Mouse (Mus musculus) hindbrain, embryonic 15.5 days (tissue): ENCODE data around the gene Klhdc4. TPM values are rescaled to one million over a fixed set of nuclear protein-coding genes. Genes with fewer than 3 reads are reported as not detected.

Experiments used
- ATAC-seq: fragments of 200-750 bp; cut with Nextera tagmentation; 2 replicates; pipeline ENCODE4 v1.8.0; 2017; ENCODE audit warnings: low read depth, moderate number of reproducible peaks, moderate TSS enrichment; ENCODE audit not compliant: low FRiP score
- H3K27ac ChIP-seq: fragments of 300-500 bp; sonication (generic); replicated peaks from 2 replicates; pipeline ENCODE4 v1.5.1; 2015; ENCODE audit warnings: mild to moderate bottlenecking, inconsistent platforms
- H3K27me3 ChIP-seq: fragments of 300-500 bp; sonication (generic); 2 replicates; pipeline ENCODE4 v1.6.1; 2015; ENCODE audit warnings: control low read depth, inconsistent platforms
- H3K36me3 ChIP-seq: fragments of 300-500 bp; sonication (generic); 2 replicates; pipeline ENCODE4 v1.6.1; 2015; ENCODE audit warnings: control low read depth, inconsistent platforms
- H3K4me1 ChIP-seq: fragments of 300-500 bp; sonication (generic); replicated peaks from 2 replicates; pipeline ENCODE4 v1.6.1; 2015; ENCODE audit warnings: control low read depth, inconsistent platforms
- H3K4me2 ChIP-seq: fragments of 300-500 bp; sonication (generic); 2 replicates; pipeline ENCODE4 v1.6.1; 2015; ENCODE audit warnings: moderate library complexity, mild to moderate bottlenecking, inconsistent platforms
- H3K4me3 ChIP-seq: fragments of 300-500 bp; sonication (generic); 2 replicates; pipeline ENCODE4 v1.5.1; 2015; ENCODE audit warnings: mild to moderate bottlenecking, inconsistent platforms
- H3K9ac ChIP-seq: fragments of 300-500 bp; sonication (generic); 2 replicates; pipeline ENCODE4 v1.6.1; 2015; ENCODE audit warnings: inconsistent platforms
- H3K9me3 ChIP-seq: fragments of 300-500 bp; sonication (generic); 2 replicates; pipeline ENCODE4 v1.6.1; 2016; ENCODE audit warnings: control low read depth, inconsistent platforms
- WGBS: fragments of 180-500 bp; shearing (Covaris S2); methylation state at CpG from one replicate; pipeline ENCODE4 v1.1.7; 2015; 5-methylcytosine and 5-hydroxymethylcytosine counted together
- polyA plus RNA-seq: library from polyadenylated mRNA; unstranded; fragments of >200 nt; fragmentation: Nextera tagmentation; extraction: Ambion mirVana; gene quantifications from 2 replicates; pipeline ENCODE4 v1.2.1, GENCODE M21; 2015

Gene Klhdc4
- polyA plus RNA-seq, 1 experiment from 2014 or later: 46.5 TPM

GRCm38 (mm10) chr8:121765594-121766138, 63.7 kb downstream of the Klhdc4 start:
- no peak overlapping the region for H3K9ac ChIP-seq
- H3K36me3 ChIP-seq: no peaks in the 10 kb centered on the region
- no peaks in the 10 kb centered on the region for H3K9me3 ChIP-seq
- 72% methylated on average over 7 of the region's 7 CpGs for WGBS
- H3K27me3 ChIP-seq: no peaks in the 10 kb centered on the region
- H3K4me3 ChIP-seq: no peak overlapping the region
- H3K4me2 ChIP-seq: no peak overlapping the region
- no peak overlapping the region for H3K27ac ChIP-seq
- ATAC-seq: no peak
- H3K4me1 ChIP-seq: peaks cover 13% of the 10 kb centered on the region

- no peak for ATAC-seq
These were observed 65.7 kb downstream of the Klhdc4 start for GRCm38 (mm10) chr8:121763700-121764013.

GRCm38 (mm10) chr8:121762999-121763699, 66.2 kb downstream of the Klhdc4 start:
- no peak overlapping the region for H3K4me2 ChIP-seq
- peaks cover 8% of the 10 kb centered on the region; the same call in 1 of the 2 replicates for H3K4me1 ChIP-seq
- no peak overlapping the region for H3K27ac ChIP-seq
- no peak overlapping the region for H3K4me3 ChIP-seq
- no peaks in the 10 kb centered on the region for H3K36me3 ChIP-seq
- no peak for ATAC-seq
- no peaks in the 10 kb centered on the region for H3K27me3 ChIP-seq
- no peak overlapping the region for H3K9ac ChIP-seq
- 31% methylated on average over 7 of the region's 7 CpGs for WGBS
- H3K9me3 ChIP-seq: no peaks in the 10 kb centered on the region

More at GRCm38 (mm10) chr8:121763700-121764013, 65.7 kb downstream of the Klhdc4 start:
- Histone ChIP-seq H3K4me3 (no peak overlapping the region), H3K27ac (no peak overlapping the region), H3K27me3 (no peaks in the 10 kb centered on the region), H3K4me1 (peaks cover 8% of the 10 kb centered on the region; the same call in 1 of the 2 replicates), H3K36me3 (no peaks in the 10 kb centered on the region), H3K4me2 (no peak overlapping the region), H3K9ac (no peak overlapping the region), H3K9me3 (no peaks in the 10 kb centered on the region)
- 52% methylated on average over 9 of the region's 9 CpGs for WGBS

GRCm38 (mm10) chr8:121761480-121761879, 67.9 kb downstream of the Klhdc4 start:
- no peak for ATAC-seq
- Histone ChIP-seq H3K36me3 (no peaks in the 10 kb centered on the region), H3K4me2 (no peak overlapping the region), H3K9me3 (no peaks in the 10 kb centered on the region), H3K27ac (no peak overlapping the region), H3K4me3 (no peak overlapping the region), H3K4me1 (peaks cover 8% of the 10 kb centered on the region; the same call in 1 of the 2 replicates), H3K27me3 (no peaks in the 10 kb centered on the region), H3K9ac (no peak overlapping the region)
- 42% methylated on average over 10 of the region's 10 CpGs for WGBS

- no peaks in the 10 kb centered on the region for H3K27me3 ChIP-seq
- no peak overlapping the region for H3K9ac ChIP-seq
- no peaks in the 10 kb centered on the region for H3K9me3 ChIP-seq
- H3K27ac ChIP-seq: no peak overlapping the region
- H3K4me3 ChIP-seq: no peak overlapping the region
- 74% methylated on average over 7 of the region's 7 CpGs for WGBS
- peaks cover 8% of the 10 kb centered on the region; the same call in 1 of the 2 replicates for H3K4me1 ChIP-seq
- no peak overlapping the region for H3K4me2 ChIP-seq
- no peak for ATAC-seq
- H3K36me3 ChIP-seq: no peaks in the 10 kb centered on the region
These were observed 68.9 kb downstream of the Klhdc4 start for GRCm38 (mm10) chr8:121760484-121760883.

- ATAC-seq: no peak
- Histone ChIP-seq H3K4me2 (no peak overlapping the region), H3K4me3 (no peak overlapping the region), H3K27me3 (no peaks in the 10 kb centered on the region), H3K9me3 (no peaks in the 10 kb centered on the region), H3K36me3 (peaks cover 7% of the 10 kb centered on the region; the same call in 1 of the 2 replicates), H3K27ac (no peak overlapping the region), H3K9ac (no peak overlapping the region), H3K4me1 (peaks cover 6% of the 10 kb centered on the region; the same call in 1 of the 2 replicates)
- 76% methylated on average over 12 of the region's 12 CpGs for WGBS
These were observed 70.9 kb downstream of the Klhdc4 start for GRCm38 (mm10) chr8:121758470-121758869.

- no peak overlapping the region for H3K27ac ChIP-seq
- H3K4me1 ChIP-seq: no peaks in the 10 kb centered on the region
- H3K9ac ChIP-seq: no peak overlapping the region
- H3K36me3 ChIP-seq: peaks cover 9% of the 10 kb centered on the region; the same call in 1 of the 2 replicates
- no peaks in the 10 kb centered on the region for H3K27me3 ChIP-seq
- ATAC-seq: no peak
- H3K4me2 ChIP-seq: no peak overlapping the region
- H3K9me3 ChIP-seq: no peaks in the 10 kb centered on the region
- 24% methylated on average over 3 of the region's 3 CpGs for WGBS
- no peak overlapping the region for H3K4me3 ChIP-seq
These were observed 78.0 kb downstream of the Klhdc4 start for GRCm38 (mm10) chr8:121751407-121751806.

GRCm38 (mm10) chr8:121750512-121750911, 78.9 kb downstream of the Klhdc4 start:
- WGBS: 49% methylated on average over 3 of the region's 3 CpGs
- Histone ChIP-seq H3K4me1 (no peaks in the 10 kb centered on the region), H3K4me3 (no peak overlapping the region), H3K9me3 (no peaks in the 10 kb centered on the region), H3K27me3 (no peaks in the 10 kb centered on the region), H3K9ac (no peak overlapping the region), H3K4me2 (no peak overlapping the region), H3K27ac (no peak overlapping the region), H3K36me3 (peaks cover 9% of the 10 kb centered on the region; the same call in 1 of the 2 replicates)
- no peak for ATAC-seq

- ATAC-seq: no peak
- Histone ChIP-seq H3K36me3 (peaks cover 9% of the 10 kb centered on the region; the same call in 1 of the 2 replicates), H3K27me3 (no peaks in the 10 kb centered on the region), H3K9me3 (no peaks in the 10 kb centered on the region), H3K27ac (no peak overlapping the region), H3K4me3 (no peak overlapping the region), H3K4me1 (no peaks in the 10 kb centered on the region), H3K9ac (no peak overlapping the region), H3K4me2 (no peak overlapping the region)
- 75% methylated on average over 9 of the region's 9 CpGs for WGBS
These were observed 79.9 kb downstream of the Klhdc4 start for GRCm38 (mm10) chr8:121749501-121749900.

Other genes with a start within 250 kb of the Klhdc4 start
- gene Map1lc3b, start 239.2 kb downstream of the Klhdc4 start, polyA plus RNA-seq: 349 and 352 TPM in 2 replicates
- 21.6 and 23.9 TPM in 2 replicates for gene Zcchc14, start 176.7 kb downstream of the Klhdc4 start, polyA plus RNA-seq
- 108 and 125 TPM in 2 replicates for gene Jph3, start 99.9 kb downstream of the Klhdc4 start, polyA plus RNA-seq
- 52.9 and 59.2 TPM in 2 replicates for gene Slc7a5, start 78.1 kb upstream of the Klhdc4 start, polyA plus RNA-seq
- 0.36 and 0.63 TPM in 2 replicates for gene Car5a, start 115.3 kb upstream of the Klhdc4 start, polyA plus RNA-seq
- gene Banp, start 120.2 kb upstream of the Klhdc4 start, polyA plus RNA-seq: 53.9 and 59.1 TPM in 2 replicates